Mouse (Mus musculus) thymus, adult 2 months (tissue): ENCODE data around the gene Ets1.

Experiments used
- CTCF ChIP-seq: fragments of 200-500 bp; IDR thresholded peaks from 2 replicates; pipeline ENCODE4 v1.5.1; 2012; ENCODE audit warnings: mild to moderate bottlenecking, control low read depth, low read length, moderate library complexity, borderline replicate concordance; ENCODE audit not compliant: control insufficient read depth, poor library complexity, insufficient read depth; ENCODE audit errors: extremely low read depth
- POLR2A ChIP-seq: fragments of 200-500 bp; IDR thresholded peaks from 2 replicates; pipeline ENCODE4 v1.6.1; 2012; ENCODE audit warnings: mild to moderate bottlenecking, low read length, control low read depth, moderate library complexity; ENCODE audit not compliant: control insufficient read depth, poor library complexity, insufficient read depth; ENCODE audit errors: extremely low read depth

GRCm38 (mm10) chr9:32722205-32722604, 86.2 kb downstream of the Ets1 start:
- TF ChIP-seq CTCF (no peak), POLR2A (no peak)
